ENCODE assay signal across 7 mouse cellular contexts in the genomic region with DNA sequence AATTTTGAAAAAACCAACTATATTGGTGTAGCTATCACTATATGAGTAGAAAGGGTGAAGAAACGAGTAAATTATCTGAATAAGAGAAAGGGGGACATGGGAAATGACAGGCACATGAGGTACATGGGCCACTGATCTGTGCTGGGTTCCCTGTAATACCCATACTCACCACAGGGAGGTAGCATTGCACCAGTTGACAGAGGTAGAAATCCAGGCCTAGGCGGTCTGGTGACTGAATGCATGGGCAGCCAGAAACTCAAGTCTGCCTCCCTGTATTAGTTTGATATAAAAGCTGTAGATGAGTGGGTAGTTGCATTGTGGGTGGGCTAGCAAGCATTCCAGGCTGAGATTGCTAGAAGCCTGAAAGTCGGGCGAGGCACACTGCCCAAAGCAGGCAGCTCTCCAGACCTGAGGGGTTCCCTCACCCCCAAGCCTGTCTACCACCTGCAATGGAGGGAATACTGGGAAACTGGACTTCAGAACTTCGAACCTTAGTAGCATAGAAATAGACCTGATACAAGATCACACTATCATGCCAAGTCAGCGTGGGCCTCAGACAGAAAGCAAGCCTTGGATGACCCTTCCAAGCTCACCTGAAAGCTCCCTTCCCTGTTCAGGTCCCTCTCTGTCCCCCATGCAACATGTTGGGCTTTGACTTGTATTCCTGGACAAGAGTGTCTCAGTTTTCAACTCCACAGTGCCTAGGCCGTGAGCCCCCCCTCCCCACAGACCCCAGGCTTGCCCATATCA. TPM values are rescaled to one million over a fixed set of nuclear protein-coding genes. Genes with fewer than 3 reads are reported as not detected.
DNase-seq lines count a peak whose midpoint lies in the region; ATAC-seq and TF ChIP-seq lines count a peak whose summit lies in the region.

No protein-coding gene starts in this region.

- peak; percentile 98 for TF ChIP-seq CTCF in left cerebral cortex, adult 2 months (IDR thresholded peaks at IDR 0.05)

- DNase-seq in adipocyte (ENCODE audit: low spot score), result peak; percentile 86
- DNase-seq in cerebellum, postnatal 4 days (ENCODE audit: low spot score in 2 of 2), result peak; percentile 74 to 90
- DNase-seq in gastrocnemius, adult 18-20 months (ENCODE audit: low spot score), result peak; percentile 83
- peak; percentile 85 for DNase-seq in induced T-regulatory cell, adult 2 months (ENCODE audit: low read depth)
- DNase-seq in left cerebral cortex, adult 2 months (ENCODE audit: extremely low spot score in 1 of 2, low spot score in 2 of 2), result peak; percentile 69 to 79
- DNase-seq in right cerebral cortex, postnatal 14 days, result peak; percentile 79

- intact Hi-C loops in left cerebral cortex, adult 2 months (cut with DNase I), result loop anchor here (1.0 to 10.0 kb wide), 3 partner anchors 83 to 183 kb away; partner anchors contain the start of gene 1810013L24Rik

- no peak overlapping the region for H3K4me3 ChIP-seq in left cerebral cortex, adult 2 months

- peak; percentile 79 for ATAC-seq in megakaryocyte progenitor cell, adult 5-6 weeks (replicated peaks; ENCODE audit: poor library complexity)

- no peak overlapping the region; the same call in 1 of the 2 replicates for H3K27ac ChIP-seq in left cerebral cortex, adult 2 months

RNA-seq across cellular contexts. Expression of gene Gm5767, which starts 5.7 kb away (rescaled TPM):
- not detected for total RNA-seq in gastrocnemius, adult 18-20 months (2021)
- not detected for total RNA-seq in left cerebral cortex, adult 2 months (2021)
- total RNA-seq in megakaryocyte progenitor cell, adult 5-6 weeks (2015), result not detected in 2 replicates
- total RNA-seq in megakaryocyte progenitor cell, adult 5-6 weeks (2017), result not detected in 2 replicates

RNA-seq across cellular contexts. Expression of gene Carhsp1, which starts 14.3 kb away (rescaled TPM):
- total RNA-seq in gastrocnemius, adult 18-20 months (2021), result 1 to 10 TPM; 4.7 to 7.9 TPM
- 10 to 100 TPM; 11.2 to 16.4 TPM for total RNA-seq in left cerebral cortex, adult 2 months (2021)
- total RNA-seq in megakaryocyte progenitor cell, adult 5-6 weeks (2015), result 4.5 and 5.8 TPM in 2 replicates
- total RNA-seq in megakaryocyte progenitor cell, adult 5-6 weeks (2017), result 6.0 and 7.9 TPM in 2 replicates

RNA-seq across cellular contexts. Expression of gene Tmem186, which starts 48.8 kb away (rescaled TPM):
- total RNA-seq in gastrocnemius, adult 18-20 months (2021), result 10 to 100 TPM; 12.6 to 12.7 TPM
- 10 to 100 TPM; 12.5 to 13.1 TPM for total RNA-seq in left cerebral cortex, adult 2 months (2021)
- total RNA-seq in megakaryocyte progenitor cell, adult 5-6 weeks (2015), result 6.7 and 8.0 TPM in 2 replicates
- 13.5 and 17.0 TPM in 2 replicates for total RNA-seq in megakaryocyte progenitor cell, adult 5-6 weeks (2017)

RNA-seq across cellular contexts. Expression of gene Pmm2, which starts 48.8 kb away (rescaled TPM):
- total RNA-seq in gastrocnemius, adult 18-20 months (2021), result 10 to 100 TPM; 18.9 to 20.1 TPM
- 10 to 100 TPM; 36.2 to 36.9 TPM for total RNA-seq in left cerebral cortex, adult 2 months (2021)
- total RNA-seq in megakaryocyte progenitor cell, adult 5-6 weeks (2015), result 42.9 and 46.5 TPM in 2 replicates
- 49.1 and 50.9 TPM in 2 replicates for total RNA-seq in megakaryocyte progenitor cell, adult 5-6 weeks (2017)
